Mouse (Mus musculus) liver, adult 2 months (tissue): ENCODE results near the gene Gab2.

ENCODE experiments used
- CTCF ChIP-seq: fragments of 200-500 bp; IDR thresholded peaks from 2 replicates; pipeline ENCODE4 v1.5.1; 2011; ENCODE audit warnings: low read depth, low read length, control low read depth
- POLR2A ChIP-seq: fragments of 200-500 bp; IDR thresholded peaks from 2 replicates; pipeline ENCODE4 v1.6.1; 2011; ENCODE audit warnings: low read length, control low read depth; ENCODE audit not compliant: insufficient read depth; ENCODE audit errors: extremely low read depth

GRCm38 (mm10) chr7:97297466-97297865 lies 216.1 kb downstream of the Gab2 start:
- TF ChIP-seq POLR2A (no peak), CTCF (peak; percentile 61)
